Mouse (Mus musculus): ENCODE measurements at regions not wholly inside any gene's neighbourhood (a gene's known extent, or its start where the extent isn't known, plus 50 kb on each side); places are given as distances from the start of the nearest gene placed in this dataset.

DNA sequence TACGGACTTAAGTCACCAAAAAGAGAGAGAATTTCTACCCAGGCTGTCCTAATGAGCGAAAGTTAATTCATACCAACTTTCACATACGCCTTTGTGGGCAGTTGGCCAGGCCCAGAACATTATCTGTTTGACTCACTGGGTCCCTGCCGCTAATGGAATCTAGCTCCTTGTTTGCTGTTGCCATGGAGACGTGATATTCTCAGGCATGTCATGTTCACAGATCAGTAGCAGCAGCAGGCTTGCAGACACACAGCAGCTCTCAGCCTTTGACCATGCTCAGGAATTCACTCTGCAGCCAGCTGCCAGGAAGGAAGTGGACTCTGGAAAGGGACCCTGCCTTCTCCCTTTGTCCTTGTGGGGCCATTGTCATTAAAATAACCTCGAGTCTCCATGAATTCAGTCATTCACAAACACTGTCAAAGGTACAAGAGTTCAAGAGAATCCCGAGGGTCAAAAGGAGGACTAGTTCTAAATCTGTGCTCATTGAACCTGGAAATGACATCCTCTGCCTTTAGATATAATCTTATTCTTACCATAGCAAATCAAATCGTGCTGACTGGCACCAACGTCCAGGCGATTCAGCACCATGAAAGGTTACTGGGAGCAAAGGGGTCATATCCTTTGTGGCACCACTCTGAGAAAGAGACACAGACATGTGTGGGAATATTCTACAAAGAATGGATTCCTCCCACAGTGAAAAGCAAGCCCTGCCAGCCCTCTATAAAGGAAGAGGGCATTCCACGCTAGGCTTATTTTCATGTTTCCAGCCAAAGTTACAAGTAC, 584.9 kb downstream of the Tmem182 start:
- intact Hi-C loops (cut with DNase I), result no loop called here
- DNase-seq (ENCODE audit: low spot score), result peak; percentile 34

DNA sequence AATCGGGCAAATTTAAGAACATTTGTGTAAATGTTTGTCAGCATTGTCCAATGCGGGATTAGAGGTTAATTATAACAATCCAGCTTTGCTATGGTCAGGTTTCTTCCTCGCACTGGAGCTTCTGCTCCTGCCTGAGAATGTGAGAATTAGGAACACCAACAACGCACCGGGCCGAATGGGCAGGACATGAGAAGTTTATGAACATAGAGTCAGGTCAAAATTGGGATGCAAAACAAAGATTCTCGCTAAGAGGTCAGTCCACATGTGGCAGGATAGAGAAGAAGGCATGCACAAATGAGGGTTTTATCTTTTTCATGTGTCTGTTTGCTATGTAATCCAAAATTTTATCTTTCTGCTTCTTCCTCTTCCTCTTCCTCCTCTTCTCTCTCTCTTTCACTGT, 585.7 kb downstream of the Tmem182 start:
- intact Hi-C loops (cut with DNase I), result no loop called here
- no peak for DNase-seq (ENCODE audit: low spot score)

GRCm38 (mm10) chr1:41393287-41393686, 587.9 kb downstream of the Tmem182 start:
- DNase-seq (ENCODE audit: low spot score), result no peak
- intact Hi-C loops (cut with DNase I), result no loop called here

GRCm38 (mm10) chr1:41395081-41395480, 589.7 kb downstream of the Tmem182 start:
- no peak for DNase-seq (ENCODE audit: low spot score)
- intact Hi-C loops (cut with DNase I), result no loop called here

DNA sequence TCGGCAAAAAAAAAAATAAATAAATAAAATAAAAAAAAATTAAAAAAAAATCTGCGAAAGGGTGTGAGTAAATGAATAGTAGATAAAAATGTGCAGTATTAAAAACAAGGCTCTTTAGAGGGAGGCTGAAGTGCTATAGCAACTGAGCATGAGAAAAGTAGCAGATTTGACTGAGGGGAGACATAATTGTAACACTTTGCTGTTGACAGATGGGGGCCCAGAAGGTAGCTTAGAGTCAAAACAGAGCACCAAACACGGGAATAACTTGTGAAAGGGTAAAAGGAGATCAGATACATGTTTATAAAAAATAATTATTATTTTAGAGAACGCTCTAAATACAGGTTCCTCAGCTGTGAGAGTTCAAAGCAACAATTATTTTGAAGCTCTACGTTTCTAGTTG, 605.1 kb downstream of the Tmem182 start:
- no peak for DNase-seq (ENCODE audit: low spot score)
- intact Hi-C loops (cut with DNase I), result no loop called here

GRCm38 (mm10) chr1:41411641-41412040, 606.2 kb downstream of the Tmem182 start:
- no peak for DNase-seq (ENCODE audit: low spot score)
- intact Hi-C loops (cut with DNase I), result no loop called here

GRCm38 (mm10) chr1:41412078-41412477, 606.7 kb downstream of the Tmem182 start:
- intact Hi-C loops (cut with DNase I), result no loop called here
- DNase-seq (ENCODE audit: low spot score), result no peak

DNA sequence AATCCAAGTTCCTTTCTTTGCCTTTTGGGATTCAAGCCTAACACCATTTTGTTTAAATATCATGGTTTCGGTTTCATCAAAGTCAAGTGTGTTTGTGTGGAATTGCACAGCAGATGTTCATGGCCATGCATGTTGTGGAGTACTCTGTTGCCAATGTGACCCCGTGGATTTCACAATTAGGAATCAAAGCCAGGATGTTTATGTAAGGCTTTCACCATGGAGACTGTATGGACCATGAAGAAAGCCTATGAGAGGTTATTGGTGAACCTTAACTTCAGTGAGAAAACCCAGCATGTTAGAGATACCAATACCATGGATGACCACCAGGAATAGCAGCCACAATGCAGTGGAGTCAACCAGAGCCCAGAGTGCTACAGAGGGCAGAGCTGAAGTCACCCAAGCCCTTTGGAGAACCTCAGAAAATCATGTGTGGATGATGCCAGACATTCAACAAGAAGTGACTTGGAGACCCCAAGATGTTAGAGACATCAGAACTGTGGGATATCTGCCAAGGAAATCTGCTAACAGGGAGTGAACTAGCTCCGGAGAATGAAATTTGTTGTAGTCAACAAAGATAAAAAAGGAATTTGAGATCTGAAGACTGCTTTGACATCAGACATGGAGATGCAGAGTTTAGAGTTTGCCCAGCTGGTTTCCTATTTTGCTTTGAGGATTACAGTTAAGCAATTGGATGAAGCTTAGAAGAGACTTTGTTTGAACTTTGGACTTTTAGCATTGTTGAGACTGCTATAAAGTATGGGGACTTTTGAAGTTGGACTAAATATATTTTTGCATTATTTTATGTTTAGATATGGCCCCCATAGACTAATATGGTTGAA, 615.3 kb downstream of the Tmem182 start:
- intact Hi-C loops (cut with DNase I), result no loop called here

DNA sequence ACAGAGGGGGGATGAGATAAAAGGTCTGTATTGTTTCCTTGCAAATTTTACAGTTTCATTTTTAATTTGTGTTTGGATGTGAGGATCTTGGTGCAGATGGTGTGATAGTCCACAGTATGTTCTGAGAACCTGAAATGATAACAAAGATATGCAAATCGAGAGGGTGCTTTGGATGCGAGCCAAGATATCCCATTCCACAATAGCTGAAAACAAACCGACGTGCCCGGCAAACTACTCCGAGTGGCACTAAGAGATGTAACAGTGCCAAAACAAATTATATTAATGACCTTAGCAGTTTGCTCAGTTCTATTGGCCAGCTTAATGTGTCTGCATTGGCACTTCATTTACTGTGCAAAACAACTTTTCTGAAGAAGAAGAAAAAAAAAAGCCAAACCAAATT, 622.5 kb downstream of the Tmem182 start:
- intact Hi-C loops (cut with DNase I), result no loop called here
- DNase-seq (ENCODE audit: low spot score), result no peak

More for the DNA sequence above, 615.3 kb downstream of the Tmem182 start:
- no peak for DNase-seq (ENCODE audit: low spot score)

GRCm38 (mm10) chr1:41431127-41431690, 625.8 kb downstream of the Tmem182 start:
- intact Hi-C loops (cut with DNase I), result no loop called here
- DNase-seq (ENCODE audit: low spot score), result no peak

GRCm38 (mm10) chr1:41435379-41435778, 630.0 kb downstream of the Tmem182 start:
- no peak for DNase-seq (ENCODE audit: low spot score)
- intact Hi-C loops (cut with DNase I), result no loop called here

DNA sequence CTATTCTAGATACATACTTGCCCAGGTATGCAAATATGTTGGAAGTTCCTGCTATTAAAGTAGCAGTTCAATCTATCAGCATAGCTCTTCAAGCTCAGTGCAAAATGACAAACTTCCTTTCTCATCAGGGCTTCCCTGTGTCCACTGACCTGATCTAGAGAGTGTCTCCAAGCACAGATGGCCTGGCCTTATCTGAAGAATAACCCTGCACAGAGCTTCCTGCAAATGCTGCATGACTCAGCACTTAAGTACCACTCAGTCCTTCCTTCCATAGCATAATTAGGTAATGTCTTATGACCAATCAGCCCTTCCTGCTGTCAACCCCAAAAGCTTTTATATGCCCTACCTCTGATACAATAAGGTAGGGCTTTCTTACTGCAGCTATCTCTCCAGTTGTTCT, 644.6 kb downstream of the Tmem182 start:
- no peak for DNase-seq (ENCODE audit: low spot score)
- intact Hi-C loops (cut with DNase I), result no loop called here

Data from heart, postnatal 25 days (tissue).